Mouse (Mus musculus): ENCODE results near the gene Plekhg2.

GRCm38 (mm10) chr7:28368276-28368920 is 4.0 kb downstream of the Plekhg2 start:
- TF ChIP-seq POLR2A (IDR thresholded peaks at IDR 0.05; ENCODE audit: borderline replicate concordance, extremely low read depth, low read depth, low read length) (no peak), CTCF (IDR thresholded peaks at IDR 0.05; ENCODE audit: insufficient read depth, low read length) (no peak)
